8 mouse cellular contexts compared by ENCODE assay signal in genomic region chr17:45251034-45251730, GRCm38 (mm10).
DNase-seq lines count a peak whose midpoint lies in the region; ATAC-seq and TF ChIP-seq lines count a peak whose summit lies in the region.

No protein-coding gene starts in this region.

- peak; percentile 82 for TF ChIP-seq CTCF in gastrocnemius, adult 2 months (IDR thresholded peaks at IDR 0.05)
- peak; percentile 74 for TF ChIP-seq CTCF in left cerebral cortex, adult 2 months (IDR thresholded peaks at IDR 0.05)

- peak; percentile 79 to 88 for DNase-seq in cerebellum, postnatal 25 days
- DNase-seq in gastrocnemius, adult 2 months: peak; percentile 80
- peak; percentile 78 for DNase-seq in induced T-regulatory cell, adult 2 months (ENCODE audit: low read depth)
- DNase-seq in left cerebral cortex, adult 2 months (ENCODE audit: extremely low spot score in 1 of 2, low spot score in 2 of 2): peak; percentile 59 to 83
- DNase-seq in right cerebral cortex, postnatal 14 days: peak; percentile 89
- DNase-seq in urinary bladder, postnatal 25 days (ENCODE audit: low spot score): peak; percentile 75

- intact Hi-C loops in gastrocnemius, adult 2 months (cut with DNase I): loop anchor here (1.0 to 10.0 kb wide), 4 partner anchors 121 to 1096 kb away; no protein-coding TSS in a partner anchor
- intact Hi-C loops in left cerebral cortex, adult 2 months (cut with DNase I): loop anchor here (1.0 to 10.0 kb wide), 5 partner anchors 121 to 990 kb away; no protein-coding TSS in a partner anchor

- ATAC-seq in activated CD4-positive, CD25-positive, alpha-beta regulatory T cell, adult 4 months: peak; percentile 46
- ATAC-seq in megakaryocyte-erythroid progenitor cell, adult 5-6 weeks (replicated peaks; ENCODE audit: low FRiP score, low TSS enrichment, poor library complexity, severe bottlenecking): peak; percentile 87

- no peak overlapping the region for H3K27ac ChIP-seq in gastrocnemius, adult 2 months
- H3K27ac ChIP-seq in left cerebral cortex, adult 2 months: no peak overlapping the region

- H3K4me3 ChIP-seq in gastrocnemius, adult 2 months: peak overlapping the region; percentile 43; the same call in 1 of the 2 replicates
- peak overlapping the region; percentile 36 for H3K4me3 ChIP-seq in left cerebral cortex, adult 2 months
